Mouse (Mus musculus): ENCODE measurements around the gene Slc24a3. TPM values are rescaled to one million over a fixed set of nuclear protein-coding genes. Genes with fewer than 3 reads are reported as not detected.

Gene Slc24a3
- polyA plus RNA-seq, 1 experiment from 2014 or later: 8.0 TPM

DNA sequence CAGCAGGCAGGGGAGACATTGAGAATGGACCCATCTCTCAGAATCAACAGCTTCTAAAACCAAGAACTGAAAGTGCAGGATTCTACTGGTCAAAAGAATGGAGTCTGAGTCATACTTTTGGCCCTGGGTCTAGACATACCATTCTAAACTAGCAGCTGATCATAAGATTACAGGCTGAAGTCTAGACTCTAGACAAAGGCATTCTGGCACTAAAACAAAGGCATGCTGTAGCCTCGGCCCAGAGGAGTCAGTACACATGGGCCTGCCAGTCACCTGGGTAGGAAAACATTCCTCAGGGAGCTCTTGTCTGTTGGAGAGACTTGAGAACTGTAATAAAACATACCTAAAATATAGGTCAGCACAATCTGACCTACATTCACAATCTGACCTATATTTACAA is 489.2 kb downstream of the Slc24a3 start:
- Histone ChIP-seq H3K4me1 (replicated peaks; ENCODE audit: control insufficient read depth, insufficient read depth, low read length) (no peaks in the 10 kb centered on the region), H3K9me3 (ENCODE audit: control insufficient read depth, low read length) (no peaks in the 10 kb centered on the region), H3K9ac (replicated peaks; ENCODE audit: low read depth, low read length) (no peak overlapping the region), H3K4me2 (ENCODE audit: low read length) (no peak overlapping the region), H3K27ac (ENCODE audit: low read length) (no peak overlapping the region), H3K36me3 (ENCODE audit: control insufficient read depth, insufficient read depth) (no peaks in the 10 kb centered on the region), H3K27me3 (replicated peaks; ENCODE audit: control insufficient read depth, insufficient read depth, low read length) (no peaks in the 10 kb centered on the region), H3K4me3 (replicated peaks; ENCODE audit: low read length) (no peak overlapping the region)
- no peak for ATAC-seq
- WGBS: 44% methylated on average over 1 of the region's 1 CpGs

DNA sequence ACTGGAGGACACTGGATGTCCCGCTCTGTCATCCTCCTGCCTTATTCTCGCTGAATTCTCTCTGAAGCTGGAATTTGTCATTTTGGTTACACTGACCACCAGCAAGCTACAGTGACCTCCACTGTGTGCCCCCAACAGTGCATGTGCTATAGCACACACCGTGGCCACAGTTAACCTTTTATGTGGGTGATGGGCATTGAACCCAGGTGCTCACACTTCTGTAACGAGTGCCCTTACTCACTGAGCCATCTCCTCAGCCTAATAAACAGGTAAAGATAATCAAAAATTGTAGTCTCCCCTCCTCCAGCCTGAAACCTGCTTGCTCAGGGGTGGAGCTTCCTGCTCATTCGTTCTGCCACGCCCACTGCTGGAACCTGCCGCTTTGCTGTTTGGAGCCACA is 493.7 kb downstream of the Slc24a3 start:
- Histone ChIP-seq H3K4me1 (replicated peaks; ENCODE audit: control insufficient read depth, insufficient read depth, low read length) (no peaks in the 10 kb centered on the region), H3K27ac (ENCODE audit: low read length) (no peak overlapping the region), H3K4me3 (replicated peaks; ENCODE audit: low read length) (no peak overlapping the region), H3K27me3 (replicated peaks; ENCODE audit: control insufficient read depth, insufficient read depth, low read length) (no peaks in the 10 kb centered on the region), H3K4me2 (ENCODE audit: low read length) (no peak overlapping the region), H3K9me3 (ENCODE audit: control insufficient read depth, low read length) (no peaks in the 10 kb centered on the region), H3K9ac (replicated peaks; ENCODE audit: low read depth, low read length) (no peak overlapping the region), H3K36me3 (ENCODE audit: control insufficient read depth, insufficient read depth) (no peaks in the 10 kb centered on the region)
- WGBS: 85% methylated on average over 6 of the region's 7 CpGs
- ATAC-seq: no peak

DNA sequence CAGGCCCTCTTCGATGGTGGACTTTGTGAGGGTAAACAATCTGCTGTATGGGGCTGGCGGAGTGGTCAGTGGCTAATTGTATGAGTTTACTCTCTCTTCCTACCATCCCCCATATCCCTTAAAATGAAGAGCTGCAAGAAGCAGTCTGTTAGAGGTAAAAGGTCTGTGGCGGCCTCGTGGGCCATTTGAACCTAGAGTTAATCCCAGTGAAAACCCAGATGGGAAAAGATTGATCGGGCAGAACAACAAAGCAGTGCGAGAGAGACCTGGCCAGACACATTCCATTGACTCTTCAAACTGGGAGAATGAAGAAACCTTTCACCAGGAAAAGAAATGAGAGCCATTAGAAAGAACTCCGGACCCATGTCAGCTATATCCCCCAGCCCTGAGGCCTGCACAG is 496.3 kb downstream of the Slc24a3 start:
- 77% methylated on average over 7 of the region's 7 CpGs for WGBS
- no peak for ATAC-seq
- H3K9ac ChIP-seq (replicated peaks; ENCODE audit: low read depth, low read length): no peak overlapping the region

DNA sequence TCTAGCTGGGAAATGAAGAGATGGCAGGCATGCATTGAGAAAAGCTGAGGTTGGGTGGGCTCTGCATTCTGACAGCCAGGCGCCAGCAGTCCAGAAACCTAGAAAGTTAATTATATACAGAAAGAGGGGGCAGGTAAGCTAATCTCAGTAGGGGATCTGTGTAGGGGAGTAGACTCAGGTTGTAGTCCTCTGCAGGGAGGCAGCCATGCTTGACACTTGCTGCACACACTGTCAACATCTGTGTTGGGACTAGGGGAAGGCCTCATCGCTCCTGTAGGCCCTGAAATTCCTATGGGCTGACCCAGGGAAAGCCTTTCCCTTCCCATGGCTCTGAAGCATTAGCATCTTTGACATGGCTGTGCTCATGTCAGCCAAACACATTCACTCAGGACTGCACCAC is 496.8 kb downstream of the Slc24a3 start:
- H3K27me3 ChIP-seq (replicated peaks; ENCODE audit: control insufficient read depth, insufficient read depth, low read length): no peaks in the 10 kb centered on the region
- H3K4me3 ChIP-seq (replicated peaks; ENCODE audit: low read length): no peak overlapping the region
- no peaks in the 10 kb centered on the region for H3K9me3 ChIP-seq (ENCODE audit: control insufficient read depth, low read length)
- no peaks in the 10 kb centered on the region for H3K36me3 ChIP-seq (ENCODE audit: control insufficient read depth, insufficient read depth)
- no peak overlapping the region for H3K4me2 ChIP-seq (ENCODE audit: low read length)
- H3K9ac ChIP-seq (replicated peaks; ENCODE audit: low read depth, low read length): no peak overlapping the region
- WGBS: 92% methylated on average over 2 of the region's 2 CpGs
- no peak for ATAC-seq
- H3K27ac ChIP-seq (ENCODE audit: low read length): no peak overlapping the region
- no peaks in the 10 kb centered on the region for H3K4me1 ChIP-seq (replicated peaks; ENCODE audit: control insufficient read depth, insufficient read depth, low read length)

More for the DNA sequence above, 496.3 kb downstream of the Slc24a3 start:
- Histone ChIP-seq H3K4me1 (replicated peaks; ENCODE audit: control insufficient read depth, insufficient read depth, low read length) (no peaks in the 10 kb centered on the region), H3K4me2 (ENCODE audit: low read length) (no peak overlapping the region), H3K4me3 (replicated peaks; ENCODE audit: low read length) (no peak overlapping the region), H3K27me3 (replicated peaks; ENCODE audit: control insufficient read depth, insufficient read depth, low read length) (no peaks in the 10 kb centered on the region), H3K27ac (ENCODE audit: low read length) (no peak overlapping the region), H3K36me3 (ENCODE audit: control insufficient read depth, insufficient read depth) (no peaks in the 10 kb centered on the region), H3K9me3 (ENCODE audit: control insufficient read depth, low read length) (no peaks in the 10 kb centered on the region)

DNA sequence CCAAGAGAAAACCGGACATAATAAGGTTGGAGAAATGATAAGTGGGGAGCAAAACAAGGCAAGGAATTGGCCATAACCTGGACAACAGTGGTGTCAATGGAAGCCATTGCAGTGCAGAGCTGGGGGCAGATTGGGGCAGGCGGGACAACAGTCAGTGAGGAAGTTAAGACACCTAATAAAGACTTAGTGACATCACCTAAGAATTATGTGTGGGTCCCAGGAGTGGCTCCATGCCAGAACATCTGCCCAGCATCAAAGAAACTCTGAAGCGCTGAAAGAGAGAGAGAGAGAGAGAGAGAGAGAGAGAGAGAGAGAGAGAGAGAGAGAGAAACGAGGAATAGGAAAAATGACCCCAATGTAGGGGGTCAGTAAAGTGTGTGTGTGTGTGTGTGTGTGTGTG is 500.6 kb downstream of the Slc24a3 start:
- Histone ChIP-seq H3K27ac (ENCODE audit: low read length) (no peak overlapping the region), H3K27me3 (replicated peaks; ENCODE audit: control insufficient read depth, insufficient read depth, low read length) (no peaks in the 10 kb centered on the region)

DNA sequence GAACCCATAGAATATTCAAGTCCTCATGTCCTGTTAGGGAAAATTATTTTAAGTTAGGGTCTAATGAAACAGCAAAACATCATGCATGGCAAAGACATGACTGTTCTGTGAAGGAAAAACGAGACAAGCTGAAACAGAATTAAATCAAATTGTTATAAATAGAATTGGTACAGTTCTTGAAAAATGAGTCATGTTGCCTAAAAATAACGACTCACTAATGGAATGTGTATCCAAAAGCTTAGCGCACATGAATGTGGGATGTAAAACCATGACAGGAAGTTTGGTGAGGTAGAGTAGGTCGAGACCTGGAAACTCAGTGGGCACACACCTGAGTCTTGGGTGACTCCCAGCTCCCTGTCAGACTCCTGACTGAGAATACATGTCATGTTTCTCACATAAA is 502.6 kb downstream of the Slc24a3 start:
- 82% methylated on average over 4 of the region's 4 CpGs for WGBS
- Histone ChIP-seq H3K9ac (replicated peaks; ENCODE audit: low read depth, low read length) (no peak overlapping the region), H3K9me3 (ENCODE audit: control insufficient read depth, low read length) (no peaks in the 10 kb centered on the region), H3K4me2 (ENCODE audit: low read length) (no peak overlapping the region), H3K27ac (ENCODE audit: low read length) (no peak overlapping the region), H3K27me3 (replicated peaks; ENCODE audit: control insufficient read depth, insufficient read depth, low read length) (no peaks in the 10 kb centered on the region), H3K4me3 (replicated peaks; ENCODE audit: low read length) (no peak overlapping the region), H3K36me3 (ENCODE audit: control insufficient read depth, insufficient read depth) (no peaks in the 10 kb centered on the region), H3K4me1 (replicated peaks; ENCODE audit: control insufficient read depth, insufficient read depth, low read length) (peaks cover 9% of the 10 kb centered on the region)
- no peak for ATAC-seq

More for the DNA sequence above, 500.6 kb downstream of the Slc24a3 start:
- no peaks in the 10 kb centered on the region for H3K36me3 ChIP-seq (ENCODE audit: control insufficient read depth, insufficient read depth)
- no peaks in the 10 kb centered on the region for H3K9me3 ChIP-seq (ENCODE audit: control insufficient read depth, low read length)
- no peaks in the 10 kb centered on the region for H3K4me1 ChIP-seq (replicated peaks; ENCODE audit: control insufficient read depth, insufficient read depth, low read length)
- no peak overlapping the region for H3K4me2 ChIP-seq (ENCODE audit: low read length)
- WGBS: 89% methylated on average over 4 of the region's 4 CpGs
- H3K4me3 ChIP-seq (replicated peaks; ENCODE audit: low read length): no peak overlapping the region
- no peak overlapping the region for H3K9ac ChIP-seq (replicated peaks; ENCODE audit: low read depth, low read length)
- no peak for ATAC-seq

DNA sequence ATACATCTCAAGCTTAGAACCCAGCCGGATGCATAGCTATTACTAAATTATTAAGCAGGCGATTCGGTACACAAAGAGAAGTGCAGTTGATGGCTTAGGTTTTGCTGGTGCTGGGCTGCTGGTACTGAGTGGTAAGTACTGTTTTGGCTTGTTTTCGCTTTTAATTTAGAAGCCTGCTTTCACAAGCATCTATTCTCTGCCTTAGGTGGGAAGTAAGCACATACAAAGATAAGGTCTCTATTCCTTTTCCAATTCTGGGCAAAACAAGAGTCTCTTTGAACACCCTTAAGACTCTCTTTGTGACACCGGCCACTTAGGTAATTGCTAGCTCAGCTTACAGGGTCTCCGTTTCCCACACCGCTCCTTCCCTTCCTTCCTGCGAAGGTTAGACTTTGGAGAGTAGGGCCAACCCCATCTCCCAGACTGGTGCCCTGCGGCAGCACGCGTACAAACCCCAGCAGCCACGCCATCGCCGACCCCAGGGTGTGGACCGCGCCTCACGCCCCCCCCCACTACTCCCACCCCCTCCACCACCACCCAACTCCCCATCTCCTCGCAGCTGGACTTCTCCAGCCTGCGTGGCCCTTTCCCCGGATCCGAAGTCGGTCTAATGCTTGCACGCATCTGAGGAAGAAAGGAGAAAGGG is 507.1 kb downstream of the Slc24a3 start:
- Histone ChIP-seq H3K36me3 (ENCODE audit: control insufficient read depth, insufficient read depth) (no peaks in the 10 kb centered on the region), H3K4me3 (replicated peaks; ENCODE audit: low read length) (peak overlapping the region; percentile 71), H3K9ac (replicated peaks; ENCODE audit: low read depth, low read length) (peak overlapping the region; percentile 63), H3K9me3 (ENCODE audit: control insufficient read depth, low read length) (peaks cover 2% of the 10 kb centered on the region), H3K27me3 (replicated peaks; ENCODE audit: control insufficient read depth, insufficient read depth, low read length) (no peaks in the 10 kb centered on the region), H3K27ac (ENCODE audit: low read length) (no peak overlapping the region), H3K4me2 (ENCODE audit: low read length) (peak overlapping the region; percentile 96), H3K4me1 (replicated peaks; ENCODE audit: control insufficient read depth, insufficient read depth, low read length) (peaks cover 17% of the 10 kb centered on the region)
- WGBS: 3% methylated on average over 23 of the region's 23 CpGs
- ATAC-seq: peak; percentile 31

DNA sequence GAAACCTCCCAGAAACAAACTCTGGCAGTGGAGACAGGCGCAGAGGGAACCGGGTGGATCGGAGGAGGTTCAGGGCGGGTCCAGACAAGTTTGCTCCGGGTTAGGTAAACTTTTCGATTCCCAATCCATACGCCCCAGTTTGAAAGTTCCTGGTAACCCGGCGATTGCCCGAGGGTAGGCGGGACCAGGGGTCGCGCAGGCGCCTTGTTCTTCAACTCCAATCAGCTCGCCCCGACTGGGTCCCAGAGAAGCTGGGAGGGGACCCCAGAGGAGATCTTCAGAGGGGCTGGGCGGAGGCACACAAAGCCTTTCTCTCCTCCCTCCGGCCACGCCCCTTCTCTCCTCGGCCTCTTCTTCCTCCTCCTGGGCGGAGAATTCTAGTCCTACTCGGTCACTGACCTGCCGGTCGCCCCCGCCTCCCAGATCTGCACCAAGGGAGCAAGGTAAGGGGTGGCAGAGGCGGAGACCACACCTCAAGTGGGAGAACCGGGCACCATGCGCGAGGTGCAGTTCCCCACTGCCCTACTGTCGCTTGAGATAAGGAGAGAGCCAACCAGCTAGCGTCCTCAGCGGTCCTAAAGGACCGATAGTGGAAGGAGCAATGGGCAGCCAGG is 507.7 kb downstream of the Slc24a3 start, which contains the start of gene Rin2:
TSS of gene Rin2 (plus strand) at position 74 of the 614 bp plus-strand sequence.
- Histone ChIP-seq H3K4me1 (replicated peaks; ENCODE audit: control insufficient read depth, insufficient read depth, low read length) (peaks cover 17% of the 10 kb centered on the region), H3K27me3 (replicated peaks; ENCODE audit: control insufficient read depth, insufficient read depth, low read length) (no peaks in the 10 kb centered on the region), H3K36me3 (ENCODE audit: control insufficient read depth, insufficient read depth) (no peaks in the 10 kb centered on the region), H3K9me3 (ENCODE audit: control insufficient read depth, low read length) (peaks cover 2% of the 10 kb centered on the region), H3K27ac (ENCODE audit: low read length) (peak within 1 kb of the TSS; percentile 2; the same call in 1 of the 2 replicates), H3K9ac (replicated peaks; ENCODE audit: low read depth, low read length) (peak within 1 kb of the TSS; percentile 63), H3K4me3 (replicated peaks; ENCODE audit: low read length) (peak within 1 kb of the TSS; percentile 71), H3K4me2 (ENCODE audit: low read length) (peak within 1 kb of the TSS; percentile 96)
- peak; percentile 83 for ATAC-seq
- WGBS: under 1% methylated on average over 32 of the region's 33 CpGs

DNA sequence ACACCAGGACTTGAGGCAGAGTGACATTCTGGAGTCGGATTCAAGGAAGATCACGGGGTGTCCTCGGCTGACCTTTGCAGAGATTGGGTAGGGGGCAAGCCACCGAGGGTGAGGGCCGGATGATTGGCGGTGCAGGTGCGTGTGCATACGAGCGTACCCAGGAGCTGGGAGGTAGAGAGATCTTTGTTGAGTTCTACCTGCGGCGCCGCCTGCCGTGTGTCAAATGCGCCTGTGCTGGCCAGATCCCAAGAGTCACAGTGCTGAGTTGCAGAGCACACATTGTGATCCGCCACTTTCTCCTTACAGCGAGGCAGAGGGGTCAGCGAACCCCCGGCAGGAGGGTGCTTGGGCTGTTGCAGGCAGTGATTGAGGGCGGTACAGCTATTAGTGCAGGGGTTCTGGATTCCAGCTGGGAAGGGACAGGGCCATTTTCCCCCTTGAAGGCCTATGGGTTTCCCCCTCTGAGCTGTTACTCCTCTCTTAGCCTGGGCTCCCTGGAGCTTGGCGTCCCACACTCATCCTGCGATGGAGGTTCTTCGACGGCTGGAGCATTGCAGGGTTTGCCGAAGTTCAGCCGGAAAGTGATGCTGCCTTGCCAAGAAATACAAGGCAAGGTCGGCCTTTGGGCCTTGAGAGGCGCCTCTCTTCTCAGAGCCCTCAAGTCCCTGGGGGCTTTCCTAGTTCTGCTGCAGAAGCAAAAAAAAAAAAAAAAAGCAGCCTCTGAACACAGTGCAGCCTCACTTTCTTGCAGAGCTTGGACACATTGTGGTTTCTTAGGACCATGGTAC is 508.4 kb downstream of the Slc24a3 start:
- 10% methylated on average over 27 of the region's 27 CpGs for WGBS
- H3K4me3 ChIP-seq (replicated peaks; ENCODE audit: low read length): peak overlapping the region; percentile 71
- peak overlapping the region; percentile 63 for H3K9ac ChIP-seq (replicated peaks; ENCODE audit: low read depth, low read length)
- peak; percentile 59 for ATAC-seq
- H3K27ac ChIP-seq (ENCODE audit: low read length): peak overlapping the region; percentile 2; the same call in 1 of the 2 replicates
- peaks cover 17% of the 10 kb centered on the region for H3K4me1 ChIP-seq (replicated peaks; ENCODE audit: control insufficient read depth, insufficient read depth, low read length)
- H3K9me3 ChIP-seq (ENCODE audit: control insufficient read depth, low read length): peaks cover 2% of the 10 kb centered on the region
- H3K27me3 ChIP-seq (replicated peaks; ENCODE audit: control insufficient read depth, insufficient read depth, low read length): no peaks in the 10 kb centered on the region
- H3K4me2 ChIP-seq (ENCODE audit: low read length): peak overlapping the region; percentile 96
- no peaks in the 10 kb centered on the region for H3K36me3 ChIP-seq (ENCODE audit: control insufficient read depth, insufficient read depth)
